Mouse (Mus musculus): ENCODE measurements around the gene Gm21958. TPM values are rescaled to one million over a fixed set of nuclear protein-coding genes. Genes with fewer than 3 reads are reported as not detected.
A peak's percentile ranks its signal among the peaks of the same experiment; 100 is the strongest.

The Gm21958 gene
- polyA plus RNA-seq, 1 experiment: not detected

GRCm38 (mm10) chr3:54736101-54736927, 22.2 kb upstream of the Gm21958 start:
- no peaks in the 10 kb centered on the region for H3K9me3 ChIP-seq (replicated peaks; ENCODE audit: control insufficient read depth, insufficient read depth, low read length, poor library complexity, severe bottlenecking)
- H3K4me1 ChIP-seq (ENCODE audit: control insufficient read depth, insufficient read depth, low read length): no peaks in the 10 kb centered on the region
- H3K27me3 ChIP-seq (ENCODE audit: control insufficient read depth, insufficient read depth, low read length, poor library complexity, severe bottlenecking): no peaks in the 10 kb centered on the region
- peaks cover 18% of the 10 kb centered on the region for H3K36me3 ChIP-seq (ENCODE audit: control insufficient read depth, insufficient read depth, low read length, poor library complexity, severe bottlenecking)
- peak overlapping the region; percentile 94 for H3K4me3 ChIP-seq (ENCODE audit: low read depth, low read length)
- H3K9ac ChIP-seq (ENCODE audit: low read depth, poor library complexity, severe bottlenecking): peak overlapping the region; percentile 82
- H3K27ac ChIP-seq (ENCODE audit: insufficient read depth, low read length): no peak overlapping the region
- TF ChIP-seq CTCF (IDR thresholded peaks at IDR 0.05; ENCODE audit: low read depth, low read length) (no peak), EP300 (IDR thresholded peaks at IDR 0.05; ENCODE audit: insufficient read depth, low read depth, low read length) (no peak), POLR2A (IDR thresholded peaks at IDR 0.05; ENCODE audit: insufficient read depth, low read length) (no peak)

- H3K4me3 ChIP-seq (ENCODE audit: low read depth, low read length): peak within 1 kb of the TSS; percentile 99
- H3K9me3 ChIP-seq (replicated peaks; ENCODE audit: control insufficient read depth, insufficient read depth, low read length, poor library complexity, severe bottlenecking): no peaks in the 10 kb centered on the region
- H3K27me3 ChIP-seq (ENCODE audit: control insufficient read depth, insufficient read depth, low read length, poor library complexity, severe bottlenecking): no peaks in the 10 kb centered on the region
- peak within 1 kb of the TSS; percentile 82 for H3K9ac ChIP-seq (ENCODE audit: low read depth, poor library complexity, severe bottlenecking)
- TF ChIP-seq EP300 (IDR thresholded peaks at IDR 0.05; ENCODE audit: insufficient read depth, low read depth, low read length) (no peak), CTCF (IDR thresholded peaks at IDR 0.05; ENCODE audit: low read depth, low read length) (peak; percentile 88), POLR2A (IDR thresholded peaks at IDR 0.05; ENCODE audit: insufficient read depth, low read length) (peak; percentile 61)
- no peaks in the 10 kb centered on the region for H3K4me1 ChIP-seq (ENCODE audit: control insufficient read depth, insufficient read depth, low read length)
- peak within 1 kb of the TSS; percentile 75 for H3K27ac ChIP-seq (ENCODE audit: insufficient read depth, low read length)
- peaks cover 24% of the 10 kb centered on the region for H3K36me3 ChIP-seq (ENCODE audit: control insufficient read depth, insufficient read depth, low read length, poor library complexity, severe bottlenecking)
Observed at GRCm38 (mm10) chr3:54735247-54736046, 21.3 kb upstream of the Gm21958 start, which contains the start of the genes Exosc8 and Alg5. TSS of gene Exosc8 (minus strand) at chr3:54735393. TSS of gene Alg5 (plus strand) at chr3:54735539.

- H3K4me3 ChIP-seq (ENCODE audit: low read depth, low read length): peak overlapping the region; percentile 99
- peaks cover 30% of the 10 kb centered on the region for H3K36me3 ChIP-seq (ENCODE audit: control insufficient read depth, insufficient read depth, low read length, poor library complexity, severe bottlenecking)
- no peaks in the 10 kb centered on the region for H3K4me1 ChIP-seq (ENCODE audit: control insufficient read depth, insufficient read depth, low read length)
- TF ChIP-seq EP300 (IDR thresholded peaks at IDR 0.05; ENCODE audit: insufficient read depth, low read depth, low read length): no peak
- no peak for TF ChIP-seq POLR2A (IDR thresholded peaks at IDR 0.05; ENCODE audit: insufficient read depth, low read length)
- no peak for TF ChIP-seq CTCF (IDR thresholded peaks at IDR 0.05; ENCODE audit: low read depth, low read length)
- H3K9me3 ChIP-seq (replicated peaks; ENCODE audit: control insufficient read depth, insufficient read depth, low read length, poor library complexity, severe bottlenecking): no peaks in the 10 kb centered on the region
- H3K9ac ChIP-seq (ENCODE audit: low read depth, poor library complexity, severe bottlenecking): peak overlapping the region; percentile 82
- peak overlapping the region; percentile 75 for H3K27ac ChIP-seq (ENCODE audit: insufficient read depth, low read length)
- H3K27me3 ChIP-seq (ENCODE audit: control insufficient read depth, insufficient read depth, low read length, poor library complexity, severe bottlenecking): no peaks in the 10 kb centered on the region
Observed at GRCm38 (mm10) chr3:54734411-54735246, 20.5 kb upstream of the Gm21958 start.

- no peak overlapping the region for H3K9ac ChIP-seq (ENCODE audit: low read depth, poor library complexity, severe bottlenecking)
- TF ChIP-seq CTCF (IDR thresholded peaks at IDR 0.05; ENCODE audit: low read depth, low read length): no peak
- TF ChIP-seq EP300 (IDR thresholded peaks at IDR 0.05; ENCODE audit: insufficient read depth, low read depth, low read length): no peak
- no peak for TF ChIP-seq POLR2A (IDR thresholded peaks at IDR 0.05; ENCODE audit: insufficient read depth, low read length)
- H3K9me3 ChIP-seq (replicated peaks; ENCODE audit: control insufficient read depth, insufficient read depth, low read length, poor library complexity, severe bottlenecking): no peaks in the 10 kb centered on the region
- no peaks in the 10 kb centered on the region for H3K27me3 ChIP-seq (ENCODE audit: control insufficient read depth, insufficient read depth, low read length, poor library complexity, severe bottlenecking)
- H3K27ac ChIP-seq (ENCODE audit: insufficient read depth, low read length): no peak overlapping the region
- peaks cover 50% of the 10 kb centered on the region for H3K36me3 ChIP-seq (ENCODE audit: control insufficient read depth, insufficient read depth, low read length, poor library complexity, severe bottlenecking)
- no peaks in the 10 kb centered on the region for H3K4me1 ChIP-seq (ENCODE audit: control insufficient read depth, insufficient read depth, low read length)
- H3K4me3 ChIP-seq (ENCODE audit: low read depth, low read length): no peak overlapping the region
Observed at GRCm38 (mm10) chr3:54732371-54732770, 18.2 kb upstream of the Gm21958 start.

GRCm38 (mm10) chr3:54731626-54732150, 17.5 kb upstream of the Gm21958 start:
- H3K9ac ChIP-seq (ENCODE audit: low read depth, poor library complexity, severe bottlenecking): no peak overlapping the region
- peaks cover 50% of the 10 kb centered on the region for H3K36me3 ChIP-seq (ENCODE audit: control insufficient read depth, insufficient read depth, low read length, poor library complexity, severe bottlenecking)
- TF ChIP-seq POLR2A (IDR thresholded peaks at IDR 0.05; ENCODE audit: insufficient read depth, low read length): no peak
- no peak for TF ChIP-seq CTCF (IDR thresholded peaks at IDR 0.05; ENCODE audit: low read depth, low read length)
- no peak for TF ChIP-seq EP300 (IDR thresholded peaks at IDR 0.05; ENCODE audit: insufficient read depth, low read depth, low read length)
- H3K9me3 ChIP-seq (replicated peaks; ENCODE audit: control insufficient read depth, insufficient read depth, low read length, poor library complexity, severe bottlenecking): no peaks in the 10 kb centered on the region
- H3K4me3 ChIP-seq (ENCODE audit: low read depth, low read length): no peak overlapping the region
- H3K27me3 ChIP-seq (ENCODE audit: control insufficient read depth, insufficient read depth, low read length, poor library complexity, severe bottlenecking): no peaks in the 10 kb centered on the region
- H3K4me1 ChIP-seq (ENCODE audit: control insufficient read depth, insufficient read depth, low read length): no peaks in the 10 kb centered on the region
- no peak overlapping the region for H3K27ac ChIP-seq (ENCODE audit: insufficient read depth, low read length)
